Mouse (Mus musculus) spleen, postnatal 36 days (tissue): ENCODE data around the gene Pdia3.
A peak's percentile ranks its signal among the peaks of the same experiment; 100 is the strongest.
"Not testable (repeated sequence)": the region's sequence is repeated elsewhere in the genome, so short reads cannot be mapped to it uniquely, and the experiment has no call there.

Source experiments
- DNase-seq, 2 experiments: peaks; one replicate each; pipeline ENCODE4 v3.0.0; 2022; ENCODE audit warnings: low spot score in 2 of 2, mixed read lengths in 1 of 2

Pdia3 gene

DNA sequence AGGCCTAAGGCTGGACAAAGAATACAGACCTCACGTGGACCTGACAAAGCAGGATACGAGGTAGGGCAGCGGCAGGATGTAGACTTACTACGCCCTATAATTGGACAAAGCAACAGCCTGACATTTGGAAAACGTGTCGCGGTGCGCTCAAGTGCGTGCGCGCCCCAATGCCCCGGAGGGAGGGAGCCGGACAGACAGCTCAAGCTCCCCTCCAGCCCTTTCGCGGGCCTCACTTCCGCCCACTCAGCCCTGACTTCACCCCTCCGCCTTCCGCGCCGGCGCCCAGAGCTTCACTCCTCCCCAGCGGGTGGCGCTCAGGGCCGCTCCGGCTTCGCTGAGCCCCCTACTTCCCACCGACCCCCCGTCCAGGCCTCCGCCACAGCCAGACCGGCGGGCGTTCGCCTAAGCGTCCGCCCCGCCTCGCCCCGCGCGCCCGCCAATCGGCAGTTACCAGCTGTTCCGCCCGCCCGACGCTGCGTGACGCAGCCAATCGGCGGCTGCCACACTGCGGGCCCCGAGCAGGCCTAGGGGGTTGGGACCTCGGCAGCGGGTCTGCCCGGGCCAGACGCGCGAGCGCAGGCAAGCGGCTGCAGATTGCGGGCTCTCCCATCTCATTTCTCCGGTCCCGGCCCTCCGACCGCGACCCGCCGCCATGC, at the start of gene Pdia3, which contains the start of gene Catsper2:
Pdia3 (plus strand) TSS at position 389 of the 656 bp plus-strand sequence.
Catsper2 (minus strand) TSS at position 406 of the 656 bp plus-strand sequence.
- peak; percentile 96 to 97 for DNase-seq

DNA sequence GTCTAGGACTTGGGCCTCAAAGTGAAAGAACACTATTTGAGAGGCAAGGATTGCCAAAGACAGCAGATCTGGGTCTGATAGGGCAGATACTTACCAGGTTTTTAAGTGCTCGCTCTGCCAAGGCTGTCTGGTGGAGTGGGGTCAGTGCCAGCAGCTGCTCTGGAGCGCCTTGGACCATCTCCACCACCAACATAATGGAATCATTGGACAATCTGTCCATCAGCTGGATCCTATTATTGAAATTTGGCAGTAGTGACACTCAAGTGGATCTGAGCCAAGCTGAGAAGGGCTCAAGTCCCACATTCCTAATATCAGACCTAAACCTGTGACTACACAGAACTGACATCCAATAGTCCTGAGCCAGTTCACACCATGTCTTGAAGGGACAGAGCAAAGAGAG, 44.7 kb upstream of the Pdia3 start:
- DNase-seq, result no peak

DNA sequence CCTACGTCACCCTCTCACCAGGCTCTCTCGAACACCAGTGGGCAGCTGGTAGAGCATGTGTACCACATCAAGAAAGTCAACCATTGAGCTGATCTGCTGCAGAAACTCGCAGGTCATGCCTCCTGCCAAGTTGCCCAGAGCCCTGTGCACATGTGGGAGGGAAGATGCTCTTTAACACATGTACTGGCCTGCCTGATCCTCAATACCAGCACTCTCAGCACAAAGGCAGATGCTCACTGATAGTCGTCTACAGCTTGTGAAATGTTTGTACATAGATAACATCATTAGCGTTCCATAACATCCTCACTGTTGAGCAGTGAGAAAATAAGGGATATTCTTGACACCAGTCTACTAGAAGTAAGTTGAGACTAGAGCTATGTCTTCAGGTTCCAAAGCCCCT, 42.7 kb upstream of the Pdia3 start:
- no peak for DNase-seq

DNA sequence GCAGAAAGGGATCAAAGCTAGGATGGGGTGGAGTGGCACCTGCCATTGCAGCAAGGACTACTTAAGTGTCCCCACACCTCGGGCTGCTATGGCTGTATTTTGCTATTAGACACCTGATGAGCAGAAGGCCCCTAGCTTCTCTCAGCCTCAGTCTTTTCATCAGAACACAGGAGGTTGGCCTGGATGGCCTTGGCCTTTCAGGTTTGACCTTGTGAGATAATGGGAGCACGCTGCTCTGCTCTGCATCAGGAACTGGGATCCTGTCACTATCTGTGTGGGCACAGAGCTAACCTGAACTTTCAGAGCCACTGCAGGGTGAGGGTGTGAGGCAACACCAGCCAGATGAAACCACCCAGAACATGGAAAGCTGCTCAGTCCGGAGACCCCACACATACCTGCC, 41.3 kb upstream of the Pdia3 start:
- DNase-seq, result no peak

DNA sequence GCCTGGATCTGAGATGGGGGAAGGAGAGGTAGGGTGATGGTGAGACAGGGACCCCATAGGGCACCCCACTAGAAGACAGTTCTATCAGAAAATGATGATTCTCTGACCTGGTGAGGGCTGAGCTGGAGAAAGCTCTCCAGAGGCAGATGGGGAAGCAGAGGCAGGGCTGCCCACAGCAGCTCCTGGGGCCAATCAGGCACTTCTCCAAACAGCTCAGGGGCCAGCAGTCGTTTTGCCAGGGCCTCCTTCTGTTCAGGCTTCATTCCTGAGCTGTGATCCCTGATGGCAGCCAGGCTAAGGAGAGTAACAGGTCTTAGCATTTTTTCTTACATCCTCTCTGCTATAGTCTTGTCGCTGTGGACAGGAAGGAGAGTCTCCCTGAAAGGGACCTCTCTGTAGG, 38.8 kb upstream of the Pdia3 start:
- DNase-seq, result no peak

DNA sequence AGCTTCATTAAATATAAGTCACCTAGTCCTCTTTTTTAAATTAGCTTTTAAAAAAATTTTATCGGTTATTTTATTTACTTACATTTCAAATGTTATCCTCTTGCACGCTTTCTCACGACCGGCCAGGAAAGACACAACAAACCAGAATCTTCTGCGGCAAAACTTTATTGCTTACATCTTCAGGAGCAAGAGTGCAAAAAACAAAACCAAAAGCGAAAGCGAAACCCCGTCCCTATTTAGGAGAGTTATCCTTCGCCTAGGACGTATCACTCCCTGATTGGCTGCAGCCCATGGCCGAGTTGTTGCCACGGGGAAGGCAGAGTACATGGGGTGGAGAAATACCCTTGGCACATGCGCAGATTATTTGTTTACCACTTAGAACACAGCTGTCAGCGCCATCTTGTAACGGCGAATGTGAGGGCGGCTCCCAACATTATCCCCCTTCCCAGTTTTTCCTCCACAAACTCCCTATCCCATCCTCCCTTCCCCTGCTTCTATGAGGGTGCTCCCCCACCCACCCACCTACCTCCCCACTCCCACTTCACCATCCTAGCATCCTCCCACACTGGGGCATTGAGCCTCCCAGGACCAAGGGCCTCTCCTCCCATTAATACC, 26.5 kb upstream of the Pdia3 start, which contains the start of gene Strc:
Strc (minus strand) TSS at position 208 of the 615 bp plus-strand sequence.
- not testable (repeated sequence) for DNase-seq

DNA sequence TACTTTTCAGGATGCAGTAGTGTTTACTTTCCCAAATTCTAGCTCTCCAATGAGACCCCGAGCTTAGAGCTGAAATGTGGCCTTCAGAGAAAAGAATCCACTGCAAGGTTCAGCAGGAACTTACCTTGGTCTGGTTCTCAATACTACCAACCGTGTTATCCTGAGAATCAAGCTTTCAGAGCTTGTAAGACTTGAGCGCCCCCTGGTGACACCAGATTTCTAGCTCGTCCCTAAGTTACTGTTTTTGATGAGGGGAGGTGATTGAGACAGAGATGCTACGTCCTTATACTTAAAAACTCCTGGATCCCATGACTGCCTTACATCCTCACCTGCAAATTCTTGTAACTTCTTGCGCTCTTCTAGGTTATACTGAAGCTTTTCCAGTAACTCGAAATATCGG, 17.0 kb upstream of the Pdia3 start:
- peak; percentile 49 to 64 for DNase-seq

DNA sequence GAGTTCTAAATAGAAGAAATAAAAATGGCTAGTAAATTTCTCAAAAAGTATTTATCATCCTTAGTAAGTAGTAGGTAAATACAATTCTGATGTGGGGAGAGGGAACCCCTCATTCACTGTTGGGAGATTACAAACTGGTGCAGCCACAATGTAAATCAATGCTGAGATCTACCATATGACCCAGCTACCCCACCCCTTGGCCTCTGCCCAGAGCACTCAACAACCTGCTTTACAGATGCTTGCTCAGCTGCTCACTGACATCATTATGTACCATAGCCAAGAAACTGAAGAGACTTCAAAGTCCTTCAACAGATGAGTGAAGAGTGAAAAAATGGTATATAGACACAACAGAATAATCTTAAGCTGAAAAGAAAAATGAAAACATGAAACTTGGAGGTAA, 10.3 kb upstream of the Pdia3 start:
- DNase-seq, result no peak

DNA sequence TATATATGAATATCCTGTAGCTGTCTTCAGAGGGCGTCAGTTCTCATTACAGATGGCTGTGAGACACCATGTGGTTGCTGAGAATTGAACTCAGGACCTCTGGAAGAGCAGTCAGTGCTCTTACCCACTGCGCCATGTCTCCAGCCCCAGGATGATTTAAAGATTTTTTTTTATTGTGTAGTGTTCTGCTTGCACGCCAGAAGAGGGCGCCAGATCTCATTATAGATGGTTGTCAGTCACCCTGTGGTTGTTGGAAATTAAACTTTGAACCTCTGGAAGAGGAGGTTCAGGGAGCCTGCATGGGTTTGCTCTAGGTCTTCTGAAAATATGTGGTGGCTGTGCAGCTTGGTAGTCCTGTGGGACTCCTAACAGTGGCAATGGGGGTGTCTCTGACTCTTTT, 5.4 kb upstream of the Pdia3 start:
- peak; percentile 36 to 45 for DNase-seq

DNA sequence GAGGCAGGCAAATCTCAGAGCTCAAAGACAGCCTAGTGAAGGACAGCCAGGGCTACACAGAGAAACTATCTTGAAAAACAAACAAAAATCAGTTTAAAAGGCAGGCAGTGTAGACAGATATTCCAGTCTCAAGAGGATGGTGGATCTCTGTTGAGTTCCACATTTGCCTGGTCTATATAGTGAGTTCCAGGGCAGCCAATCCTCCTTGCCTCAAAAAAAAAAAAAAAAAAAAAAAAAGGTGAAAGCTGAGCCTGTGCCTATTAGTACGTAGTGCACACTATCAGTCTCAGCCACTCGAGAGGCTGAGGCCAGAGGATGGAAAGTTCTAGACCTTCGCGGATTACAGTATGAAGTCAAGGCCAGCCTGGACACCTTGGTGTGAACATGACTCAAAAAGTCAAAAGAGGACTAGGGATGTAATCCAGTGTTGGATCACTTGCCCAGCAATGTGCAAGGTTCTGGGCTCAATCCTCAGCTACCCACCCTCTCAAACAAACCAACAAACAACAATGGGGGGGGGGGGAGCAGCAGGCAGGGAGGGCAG, 660 bp upstream of the Pdia3 start:
- DNase-seq, result peak; percentile 2 to 18

DNA sequence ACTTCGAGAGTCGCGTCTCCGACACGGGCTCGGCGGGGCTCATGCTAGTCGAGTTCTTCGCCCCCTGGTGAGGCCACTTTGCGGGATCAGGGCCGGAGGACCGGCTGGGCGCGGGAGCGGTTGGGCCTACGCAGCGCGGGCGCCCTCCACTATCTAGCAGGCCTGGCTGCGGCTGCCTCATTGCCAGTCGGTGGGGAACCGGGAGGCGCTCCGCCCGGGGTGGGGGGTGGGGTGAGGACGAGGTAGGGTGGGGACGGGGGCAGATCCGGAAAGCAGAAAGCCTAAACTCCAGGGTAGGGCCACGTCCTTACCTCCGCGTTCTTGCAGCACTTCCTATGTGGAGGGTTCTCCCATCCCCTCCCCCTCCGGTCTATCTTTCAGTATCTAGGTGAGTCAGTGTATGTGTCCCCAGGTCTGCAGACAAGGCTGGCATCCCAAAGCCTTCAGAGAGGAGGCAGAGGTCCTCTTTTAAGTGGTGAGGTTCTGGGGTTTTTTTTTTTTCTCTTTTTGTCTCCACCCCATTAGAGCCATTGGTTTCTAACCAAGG, 637 bp downstream of the Pdia3 start:
- peak; percentile 39 to 40 for DNase-seq

DNA sequence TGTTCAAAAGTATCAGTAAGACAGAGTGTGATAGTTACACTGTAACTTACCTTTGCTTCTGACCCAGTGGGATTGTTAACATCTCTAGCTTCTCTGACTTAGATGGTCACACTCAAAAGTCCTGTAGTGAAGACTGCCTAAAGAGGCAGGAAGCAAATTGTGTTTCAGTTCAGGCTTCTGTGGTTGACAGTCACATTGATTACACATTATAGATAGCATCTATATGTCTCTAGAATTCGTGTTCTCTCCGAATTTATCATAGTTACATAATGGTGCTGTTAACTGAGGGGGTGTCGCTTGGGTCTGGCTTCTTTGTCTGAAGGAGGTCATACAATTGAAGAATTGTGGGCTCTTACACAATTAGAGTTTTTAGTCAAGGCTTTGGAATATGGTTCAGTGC, 1.5 kb downstream of the Pdia3 start:
- no peak for DNase-seq

DNA sequence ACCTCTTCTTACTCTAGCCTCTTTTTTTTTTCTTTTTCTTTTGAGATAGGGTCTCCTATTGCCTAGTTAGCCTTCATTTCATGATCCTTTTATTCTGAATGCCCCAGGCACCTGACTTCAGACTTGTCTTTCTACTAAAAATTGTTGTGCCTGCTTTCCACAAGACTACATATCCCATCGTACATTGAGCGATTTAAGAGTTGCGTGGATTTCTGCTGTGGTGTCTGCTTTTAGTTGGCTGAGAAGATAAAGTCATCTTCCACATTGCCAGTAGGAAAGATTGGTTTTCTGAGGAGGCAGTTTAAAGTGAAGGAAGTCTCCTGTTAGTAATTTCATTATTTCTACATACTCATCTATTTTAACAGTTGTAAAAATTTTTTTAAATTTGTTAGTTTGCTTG, 2.0 kb downstream of the Pdia3 start:
- no peak for DNase-seq

DNA sequence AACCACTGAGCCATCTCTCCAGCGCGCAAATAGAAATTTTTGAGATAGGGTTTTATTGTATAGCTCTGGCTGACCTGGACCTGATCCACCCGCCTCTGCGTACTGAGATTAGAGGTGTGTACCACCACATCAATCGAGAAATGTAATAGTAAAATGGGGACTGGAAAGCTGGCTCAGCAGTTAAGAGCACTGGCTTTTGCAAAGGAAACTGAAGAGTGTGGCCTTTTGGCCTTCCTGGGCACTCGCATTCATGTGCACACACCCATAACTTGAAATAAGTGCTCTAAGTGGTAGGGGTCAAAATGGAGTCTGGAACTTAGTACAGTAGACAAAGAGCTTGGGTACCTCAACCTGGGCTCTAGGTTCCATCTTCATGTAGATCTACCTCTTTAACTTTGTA, 2.8 kb downstream of the Pdia3 start:
- DNase-seq, result no peak

DNA sequence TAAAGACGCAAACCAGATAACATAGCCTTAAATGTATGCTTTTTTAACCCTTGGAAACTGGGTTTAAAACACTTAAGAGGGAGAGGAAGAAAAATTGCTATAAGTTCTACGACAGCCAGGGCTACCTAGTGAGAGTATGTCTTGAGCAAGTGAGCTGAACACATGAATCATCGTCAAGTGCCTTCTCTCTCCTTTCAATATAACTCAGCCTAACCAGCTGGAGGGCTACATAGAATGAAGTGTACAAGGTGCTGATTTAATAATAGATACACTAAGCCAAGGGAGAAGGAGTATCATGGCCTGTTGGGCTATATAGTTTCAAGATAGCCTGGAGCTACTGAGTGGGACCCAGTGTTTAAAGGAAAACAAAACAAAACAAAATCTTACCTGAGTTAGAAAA, 4.9 kb downstream of the Pdia3 start:
- no peak for DNase-seq

DNA sequence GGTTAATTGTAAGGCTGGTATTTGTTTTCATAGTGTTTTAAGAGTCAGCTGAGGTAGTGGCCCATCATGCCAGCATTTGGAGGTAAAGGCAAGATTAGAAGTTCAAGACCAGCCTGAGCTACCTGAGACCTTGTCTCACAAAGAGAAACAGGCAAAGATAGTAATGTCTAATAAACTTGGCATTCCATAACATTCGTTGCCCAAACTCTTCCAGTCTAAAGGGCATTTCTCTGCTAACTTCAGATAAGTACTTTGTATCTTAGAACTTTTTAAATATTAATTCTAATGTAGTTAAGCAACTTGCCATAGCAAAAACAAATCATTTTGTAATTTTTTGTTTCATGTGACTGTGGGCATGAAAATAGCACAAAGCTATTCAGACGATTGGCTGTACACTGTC, 9.6 kb downstream of the Pdia3 start:
- DNase-seq, result no peak

DNA sequence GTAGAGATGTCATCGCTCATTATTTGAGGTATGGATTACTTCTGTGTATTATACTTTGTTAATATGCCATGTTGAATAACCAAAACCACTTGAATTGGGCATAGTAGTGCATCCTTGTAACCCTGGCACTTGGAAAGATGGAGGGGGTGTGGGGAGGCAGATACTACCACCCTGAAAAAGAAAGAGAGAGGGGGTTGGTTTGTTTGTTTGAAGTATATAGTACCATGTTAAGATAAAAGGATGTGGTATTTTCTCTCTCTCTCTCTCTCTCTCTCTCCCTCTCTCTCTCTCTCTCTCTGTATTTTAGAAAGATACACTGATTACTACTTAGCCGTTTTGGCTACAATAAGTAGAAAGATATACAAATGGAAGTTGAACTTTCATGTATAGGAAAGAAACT, 12.3 kb downstream of the Pdia3 start:
- no peak for DNase-seq

DNA sequence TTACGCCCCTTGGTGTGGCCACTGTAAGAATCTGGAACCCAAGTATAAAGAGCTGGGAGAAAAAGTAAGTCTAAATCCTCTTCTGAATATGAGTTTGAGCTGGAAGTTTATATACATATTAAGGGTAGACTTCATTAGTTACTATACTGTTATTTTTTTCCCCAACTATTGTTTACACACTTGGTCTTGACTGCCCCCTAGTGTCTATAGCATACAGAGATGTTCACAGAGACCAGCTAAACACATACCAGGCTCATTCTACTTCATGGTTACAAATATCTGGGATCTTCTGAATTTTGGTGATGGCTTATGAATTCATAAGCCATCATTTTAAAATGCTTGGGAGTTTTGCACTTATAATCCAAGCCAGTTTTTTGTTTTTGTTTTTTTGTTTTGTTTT, 21.3 kb downstream of the Pdia3 start:
- peak in 1 of 2 experiments; percentile 43 for DNase-seq

DNA sequence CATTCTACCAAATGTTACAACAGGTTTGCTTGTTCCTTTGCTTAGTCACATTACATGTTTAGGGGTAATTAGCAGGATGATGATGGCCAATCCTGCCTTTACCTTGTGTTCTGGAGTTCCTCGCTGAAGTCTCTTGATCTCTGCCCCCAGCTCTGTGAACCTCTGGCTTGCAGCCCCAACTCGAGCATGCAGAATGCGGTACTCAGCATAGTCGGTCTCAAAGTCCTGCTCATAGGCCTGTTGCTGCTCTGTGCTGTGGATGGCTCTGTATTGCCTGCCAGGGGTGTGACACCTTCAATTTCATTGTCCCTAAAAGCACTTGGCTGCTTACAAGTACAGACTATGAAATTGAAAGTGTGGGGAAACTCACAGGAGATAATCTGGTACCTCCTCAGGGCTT, 26.2 kb downstream of the Pdia3 start:
- no peak for DNase-seq

DNA sequence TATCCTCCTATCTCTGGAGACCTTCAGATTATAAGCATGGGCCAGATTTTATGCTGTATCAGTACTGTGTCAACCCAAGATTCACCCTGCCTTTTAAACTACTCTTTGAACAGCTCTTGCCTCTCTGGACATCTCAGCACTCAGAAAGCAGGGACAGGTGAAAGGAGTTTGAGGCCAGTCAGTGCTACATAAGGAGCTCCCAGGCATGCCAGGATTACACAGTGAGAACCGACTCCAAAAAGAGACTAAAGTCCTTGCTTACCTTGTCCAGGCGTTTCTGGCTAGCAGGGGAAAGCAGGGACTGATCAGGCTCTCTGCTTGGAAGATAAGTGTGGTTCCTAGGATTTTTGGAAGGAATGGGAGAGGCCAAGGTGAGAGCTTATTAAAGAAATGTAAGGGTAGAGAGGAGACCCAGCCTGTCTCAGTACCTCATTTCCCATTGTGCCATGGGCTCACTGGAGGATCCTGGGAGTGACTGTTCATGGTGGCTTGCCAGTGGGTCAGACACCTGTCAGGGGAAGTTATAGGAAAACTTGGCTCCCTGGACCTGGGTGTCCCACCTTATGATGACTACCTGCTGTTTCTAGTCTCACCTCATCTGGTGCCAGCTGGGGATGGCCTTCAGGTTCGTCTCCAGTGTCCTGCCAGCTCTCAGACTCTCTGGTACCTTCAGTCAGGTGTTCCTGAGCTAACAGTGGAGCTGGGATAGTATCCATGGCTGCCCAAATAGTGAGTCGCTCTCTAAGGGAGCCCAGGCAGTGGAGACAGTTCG, 27.4 kb downstream of the Pdia3 start:
- DNase-seq, result no peak

DNA sequence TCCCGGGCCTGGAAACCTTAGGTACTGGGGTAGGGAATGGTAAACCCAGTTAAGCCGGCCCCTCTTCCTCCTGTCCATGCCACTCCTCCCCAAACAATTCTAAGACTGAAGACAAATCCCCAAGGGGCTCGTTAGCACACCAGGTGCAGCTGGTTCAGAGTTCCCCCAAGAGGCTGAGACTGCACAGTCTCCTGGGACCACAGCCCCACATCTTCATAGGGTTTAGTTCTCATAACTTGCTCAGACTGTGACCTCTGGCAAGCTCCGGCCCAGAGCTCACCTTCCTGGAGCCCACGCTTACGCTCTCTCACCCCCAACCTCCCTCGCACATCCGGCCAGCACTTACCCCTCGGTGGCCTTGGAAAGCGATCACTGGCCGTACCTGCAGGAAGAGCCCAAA, 28.2 kb downstream of the Pdia3 start:
- peak; percentile 88 to 89 for DNase-seq
